Mouse (Mus musculus) CH12.LX (cell line): ENCODE measurements around the gene Pik3c2g. TPM values are rescaled to one million over a fixed set of nuclear protein-coding genes. Genes with fewer than 3 reads are reported as not detected.

Experiments
- DNase-seq: peaks from one replicate; pipeline ENCODE4 v3.0.0-alpha.2; 2013; ENCODE audit errors: extremely low read depth
- H3K27ac ChIP-seq: 2 replicates; pipeline ENCODE4 v1.5.1; 2012; ENCODE audit warnings: low read depth, mild to moderate bottlenecking, control low read depth, moderate library complexity; ENCODE audit not compliant: insufficient read depth
- H3K27me3 ChIP-seq: replicated peaks from 2 replicates; pipeline ENCODE3; 2012; ENCODE audit warnings: inconsistent platforms
- H3K36me3 ChIP-seq, 2 experiments: replicated peaks in 1 of 2; 2 replicates each; pipeline versions ENCODE3 to v1.6.1; 2012; ENCODE audit warnings: inconsistent platforms in 1 of 2, low read length in 1 of 2, mild to moderate bottlenecking in 1 of 2, mixed read lengths in 1 of 2, moderate library complexity in 1 of 2; ENCODE audit not compliant: control insufficient read depth in 1 of 2, insufficient read depth in 1 of 2
- H3K4me1 ChIP-seq, 2 experiments: 2 replicates each; pipeline ENCODE4 v1.6.1; 2012; ENCODE audit warnings: inconsistent platforms in 1 of 2, moderate library complexity in 1 of 2; ENCODE audit not compliant: insufficient read depth in 2 of 2, control insufficient read depth in 1 of 2
- H3K4me2 ChIP-seq: 2 replicates; pipeline ENCODE4 v1.6.1; 2012; ENCODE audit warnings: low read depth, mild to moderate bottlenecking, control low read depth; ENCODE audit not compliant: poor library complexity, insufficient read depth, severe bottlenecking
- H3K4me3 ChIP-seq, 3 experiments: fragments of 150-350 bp in 1 of 3; sonication (generic) in 1 of 3; replicated peaks in 1 of 3; 2 replicates each; pipeline versions ENCODE3 to v1.5.1; 2011 to 2012; ENCODE audit warnings: low read depth in 2 of 3, low read length in 2 of 3, mild to moderate bottlenecking in 2 of 3, moderate library complexity in 2 of 3, control low read depth in 1 of 3, improper control_type of control experiment in 1 of 3, inconsistent platforms in 1 of 3, mixed read lengths in 1 of 3; ENCODE audit not compliant: poor library complexity in 1 of 3
- H3K79me2 ChIP-seq: replicated peaks from 2 replicates; pipeline ENCODE4 v1.6.1; 2012; ENCODE audit warnings: mild to moderate bottlenecking, moderate library complexity; ENCODE audit not compliant: control insufficient read depth, poor library complexity, insufficient read depth, severe bottlenecking; ENCODE audit errors: extremely low read depth
- H3K9ac ChIP-seq: 2 replicates; pipeline ENCODE4 v1.6.1; 2012; ENCODE audit warnings: low read depth, mild to moderate bottlenecking, control low read depth, moderate library complexity; ENCODE audit not compliant: insufficient read depth
- H3K9me3 ChIP-seq: replicated peaks from 2 replicates; pipeline ENCODE3; 2012; ENCODE audit warnings: low read length, inconsistent platforms, mixed read lengths
- BHLHE40 ChIP-seq: IDR thresholded peaks from 2 replicates; pipeline ENCODE4 v1.6.1; 2011; ENCODE audit warnings: mild to moderate bottlenecking, low read depth, low read length, improper control_type of control experiment
- CHD1 ChIP-seq: IDR thresholded peaks from 2 replicates; pipeline ENCODE4 v1.6.1; 2012; ENCODE audit warnings: low read depth, low read length, improper control_type of control experiment, inconsistent platforms
- CTCF ChIP-seq, 2 experiments: IDR thresholded peaks in 1 of 2; conservative IDR thresholded peaks in 1 of 2; 2 replicates each; pipeline ENCODE4 v1.5.1; 2011 to 2012; ENCODE audit warnings: low read depth in 2 of 2, low read length in 2 of 2, improper control_type of control experiment in 1 of 2, inconsistent platforms in 1 of 2, mild to moderate bottlenecking in 1 of 2, moderate library complexity in 1 of 2
- E2F4 ChIP-seq: IDR thresholded peaks from 2 replicates; pipeline ENCODE4 v1.6.1; 2011; ENCODE audit warnings: low read depth, low read length, improper control_type of control experiment; ENCODE audit not compliant: insufficient replicate concordance
- ELF1 ChIP-seq: IDR thresholded peaks from 2 replicates; pipeline ENCODE4 v1.6.1; 2014; ENCODE audit warnings: low read depth, mild to moderate bottlenecking, inconsistent platforms, low read length, improper control_type of control experiment
- EP300 ChIP-seq: IDR thresholded peaks from 2 replicates; pipeline ENCODE4 v1.6.1; 2011; ENCODE audit warnings: low read length, improper control_type of control experiment
- IRF4 ChIP-seq: IDR thresholded peaks from 2 replicates; pipeline ENCODE4 v1.6.1; 2014; ENCODE audit warnings: low read depth, mild to moderate bottlenecking, inconsistent platforms, low read length, improper control_type of control experiment
- JUND ChIP-seq: conservative IDR thresholded peaks from 2 replicates; pipeline ENCODE4 v1.6.1; 2011; ENCODE audit warnings: low read depth, low read length, improper control_type of control experiment
- KAT2A ChIP-seq: IDR thresholded peaks from 2 replicates; pipeline ENCODE4 v1.6.1; 2012; ENCODE audit warnings: low read length, improper control_type of control experiment, inconsistent platforms; ENCODE audit not compliant: insufficient replicate concordance
- MAFK ChIP-seq: IDR thresholded peaks from 2 replicates; pipeline ENCODE4 v1.6.1; 2011; ENCODE audit warnings: low read length, improper control_type of control experiment; ENCODE audit not compliant: insufficient replicate concordance
- MAZ ChIP-seq: IDR thresholded peaks from 2 replicates; pipeline ENCODE4 v1.6.1; 2012; ENCODE audit warnings: low read depth, mild to moderate bottlenecking, inconsistent platforms, low read length, improper control_type of control experiment, moderate library complexity
- MEF2A ChIP-seq: IDR thresholded peaks from 2 replicates; pipeline ENCODE4 v1.6.1; 2014; ENCODE audit warnings: low read depth, mild to moderate bottlenecking, inconsistent platforms, low read length, improper control_type of control experiment, borderline replicate concordance
- MYC ChIP-seq: IDR thresholded peaks from 2 replicates; pipeline ENCODE4 v1.6.1; 2011; ENCODE audit warnings: low read depth, mild to moderate bottlenecking, improper control_type of control experiment, low read length
- PAX5 ChIP-seq: IDR thresholded peaks from 2 replicates; pipeline ENCODE4 v1.6.1; 2012; ENCODE audit warnings: low read length, inconsistent platforms, mixed read lengths
- POLR2A ChIP-seq: IDR thresholded peaks from 2 replicates; pipeline ENCODE4 v1.6.1; 2011; ENCODE audit warnings: low read depth, mild to moderate bottlenecking, improper control_type of control experiment, low read length
- POLR2AphosphoS2 ChIP-seq: IDR thresholded peaks from 2 replicates; pipeline ENCODE4 v1.6.1; 2011; ENCODE audit warnings: low read depth, low read length, improper control_type of control experiment
- RAD21 ChIP-seq: IDR thresholded peaks from 2 replicates; pipeline ENCODE4 v1.6.1; 2011; ENCODE audit warnings: low read depth, mild to moderate bottlenecking, low read length, improper control_type of control experiment, moderate library complexity
- SIN3A ChIP-seq: IDR thresholded peaks from 2 replicates; pipeline ENCODE4 v1.6.1; 2012; ENCODE audit warnings: low read length, improper control_type of control experiment, inconsistent platforms
- TBP ChIP-seq: conservative IDR thresholded peaks from 2 replicates; pipeline ENCODE4 v1.6.1; 2011; ENCODE audit warnings: low read depth, low read length, improper control_type of control experiment
- TCF12 ChIP-seq: IDR thresholded peaks from 2 replicates; pipeline ENCODE4 v1.6.1; 2014; ENCODE audit warnings: low read depth, mild to moderate bottlenecking, inconsistent platforms, low read length, improper control_type of control experiment
- USF2 ChIP-seq: conservative IDR thresholded peaks from 2 replicates; pipeline ENCODE4 v1.6.1; 2011; ENCODE audit warnings: low read depth, low read length, improper control_type of control experiment
- ZKSCAN1 ChIP-seq: IDR thresholded peaks from 2 replicates; pipeline ENCODE4 v1.6.1; 2012; ENCODE audit warnings: low read depth, inconsistent platforms, low read length, improper control_type of control experiment, borderline replicate concordance
- ZMIZ1 ChIP-seq: IDR thresholded peaks from 2 replicates; pipeline ENCODE4 v1.6.1; 2012; ENCODE audit warnings: low read depth, mild to moderate bottlenecking, inconsistent platforms, low read length, improper control_type of control experiment
- dilution Hi-C: fragments of 300-500 bp; cut with MboI; formaldehyde crosslinking; loops from 2 replicates; pipeline ENCODE4 v1.14.3; 2020; ENCODE audit warnings: low sequenced_read_pairs; ENCODE audit not compliant: extremely low pct_unique_long_range_greater_than_20kb, extremely low pct_ligation_motif_present
- in situ Hi-C: fragments of 300-500 bp; cut with MboI; formaldehyde crosslinking; loops from 3 replicates; pipeline ENCODE4 v1.14.3; 2019; ENCODE audit warnings: low sequenced_read_pairs, low pct_ligation_motif_present, low pct_unique_long_range_greater_than_20kb, mixed read lengths
- polyA plus RNA-seq: library from polyadenylated mRNA; unstranded; fragments of >175 nt; gene quantifications from 2 replicates; pipeline ENCODE4 v1.2.1, GENCODE M21; 2012; ENCODE audit warnings: low read depth; ENCODE audit not compliant: insufficient read length
- total RNA-seq, 2 experiments: library from RNA; depleted of rRNA; stranded (reverse); fragments of 300-350 nt in 1 of 2; fragments of >200 nt in 1 of 2; gene quantifications; 2 replicates each; pipeline ENCODE4 v1.2.3; 2012 to 2014

Gene Pik3c2g
- total and polyA plus RNA-seq, 3 experiments, result not detected

- no peak overlapping the region for H3K4me2 ChIP-seq
- DNase-seq, result no peak
- H3K4me3 ChIP-seq, result no peak overlapping the region
- no peak for TF ChIP-seq ELF1
- no peak for TF ChIP-seq TBP
- TF ChIP-seq TCF12, result no peak
- no peak for TF ChIP-seq ZMIZ1
- TF ChIP-seq MEF2A, result no peak
- no peak for TF ChIP-seq CTCF (conservative IDR thresholded peaks at IDR 0.05 in 1 of 2, IDR thresholded peaks at IDR 0.05 in 1 of 2; ENCODE audit: low read depth in 2 of 2, low read length in 2 of 2)
- TF ChIP-seq EP300, result no peak
- no peak for TF ChIP-seq RAD21
- no peak for TF ChIP-seq E2F4
- no peak for TF ChIP-seq KAT2A
- no peak for TF ChIP-seq BHLHE40
- TF ChIP-seq JUND, result no peak
- TF ChIP-seq CHD1, result no peak
- no peak for TF ChIP-seq PAX5
- no peak for TF ChIP-seq ZKSCAN1
- no peak for TF ChIP-seq POLR2AphosphoS2
- H3K4me1 ChIP-seq, result no peaks in the 10 kb centered on the region
- in situ Hi-C loops (no loop called here), dilution Hi-C loops (no loop called here)
- H3K27me3 ChIP-seq, result no peaks in the 10 kb centered on the region
- H3K9ac ChIP-seq, result no peak overlapping the region
- peaks cover 53% of the 10 kb centered on the region for H3K9me3 ChIP-seq
- H3K36me3 ChIP-seq, result no peaks in the 10 kb centered on the region
- H3K79me2 ChIP-seq, result no peaks in the 10 kb centered on the region
- no peak overlapping the region for H3K27ac ChIP-seq
Measured at GRCm38 (mm10) chr6:139735708-139736626, 148.9 kb downstream of the Pik3c2g start.

GRCm38 (mm10) chr6:139738350-139738749 lies 151.3 kb downstream of the Pik3c2g start:
- no peaks in the 10 kb centered on the region for H3K79me2 ChIP-seq
- dilution Hi-C loops, result no loop called here
- no peak for DNase-seq
- in situ Hi-C loops, result no loop called here
- no peak overlapping the region for H3K27ac ChIP-seq
- H3K4me1 ChIP-seq, result no peaks in the 10 kb centered on the region
- no peaks in the 10 kb centered on the region for H3K36me3 ChIP-seq
- no peaks in the 10 kb centered on the region for H3K27me3 ChIP-seq
- TF ChIP-seq BHLHE40 (no peak), USF2 (no peak), ZKSCAN1 (no peak), CTCF (conservative IDR thresholded peaks at IDR 0.05 in 1 of 2, IDR thresholded peaks at IDR 0.05 in 1 of 2; ENCODE audit: low read depth in 2 of 2, low read length in 2 of 2) (no peak), SIN3A (no peak), IRF4 (no peak), MAZ (no peak), MAFK (no peak), MYC (no peak), POLR2A (no peak)
- H3K4me3 ChIP-seq, result no peak overlapping the region
- H3K9ac ChIP-seq, result no peak overlapping the region
- peaks cover 55% of the 10 kb centered on the region for H3K9me3 ChIP-seq
- H3K4me2 ChIP-seq, result no peak overlapping the region
